Mouse (Mus musculus) lung, adult 2 months (tissue): ENCODE data around the gene Pik3r2.

Source experiments
- CTCF ChIP-seq: fragments of 200-500 bp; IDR thresholded peaks from 2 replicates; pipeline ENCODE4 v1.5.1; 2011; ENCODE audit warnings: mild to moderate bottlenecking, low read length, control low read depth; ENCODE audit not compliant: insufficient read depth
- POLR2A ChIP-seq: fragments of 200-500 bp; IDR thresholded peaks from 2 replicates; pipeline ENCODE4 v1.6.1; 2011; ENCODE audit warnings: low read depth, mild to moderate bottlenecking, control low read depth, low read length, borderline replicate concordance; ENCODE audit errors: extremely low read depth

DNA sequence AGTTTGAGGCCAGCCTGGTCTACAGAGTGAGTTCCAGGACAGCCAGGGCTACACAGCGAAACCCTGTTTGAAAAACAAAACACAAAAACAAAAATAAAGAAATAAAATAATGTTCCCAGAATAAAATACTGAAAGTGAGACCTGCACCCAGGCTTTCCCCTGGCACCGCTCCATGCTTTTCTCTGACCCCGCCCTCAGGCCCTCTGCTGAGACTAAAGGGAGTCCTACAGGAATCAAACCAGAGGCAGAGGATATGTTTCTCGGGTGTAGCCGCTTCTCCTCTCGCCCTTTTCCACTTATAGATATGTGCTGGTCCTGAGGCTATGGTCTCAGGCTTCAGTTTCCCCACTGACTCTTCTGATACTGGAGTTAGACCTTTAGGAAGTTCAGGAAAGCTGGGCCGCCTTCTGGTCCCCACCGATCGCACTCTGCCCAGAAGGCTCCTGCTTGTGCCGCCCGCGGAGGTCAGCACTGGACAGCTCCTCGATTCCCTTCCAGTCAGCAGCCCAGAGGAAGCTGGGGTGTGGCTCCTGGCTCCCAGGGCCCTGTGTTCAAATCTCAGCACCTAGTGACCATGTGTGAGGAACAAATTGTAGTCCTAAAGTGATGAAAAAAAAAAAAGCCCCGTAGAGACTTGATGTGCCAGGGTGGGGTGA lies 50.6 kb downstream of the Pik3r2 start:
- TF ChIP-seq CTCF (no peak), POLR2A (no peak)
